Mouse (Mus musculus) forebrain, embryonic 13.5 days (tissue): Measurements from ENCODE around the gene Fbl. TPM values are rescaled to one million over a fixed set of nuclear protein-coding genes. Genes with fewer than 3 reads are reported as not detected.

Source experiments
- ATAC-seq: fragments of 200-750 bp; cut with Nextera tagmentation; 2 replicates; pipeline ENCODE4 v1.8.0; 2017
- H3K27ac ChIP-seq: fragments of 300-500 bp; sonication (generic); 2 replicates; pipeline ENCODE4 v1.5.1; 2015; ENCODE audit warnings: inconsistent platforms, mild to moderate bottlenecking, moderate library complexity
- H3K27me3 ChIP-seq: fragments of 300-500 bp; sonication (generic); 2 replicates; pipeline ENCODE4 v1.6.1; 2015; ENCODE audit warnings: mild to moderate bottlenecking, inconsistent platforms
- H3K36me3 ChIP-seq: fragments of 300-500 bp; sonication (generic); 2 replicates; pipeline ENCODE4 v1.6.1; 2015; ENCODE audit warnings: mild to moderate bottlenecking, inconsistent platforms; ENCODE audit not compliant: poor library complexity, severe bottlenecking
- H3K4me1 ChIP-seq: fragments of 300-500 bp; sonication (generic); 2 replicates; pipeline ENCODE4 v1.6.1; 2015; ENCODE audit warnings: inconsistent platforms
- H3K4me2 ChIP-seq: fragments of 300-500 bp; sonication (generic); 2 replicates; pipeline ENCODE4 v1.6.1; 2015; ENCODE audit warnings: inconsistent platforms, mild to moderate bottlenecking, moderate library complexity
- H3K4me3 ChIP-seq: fragments of 300-500 bp; sonication (generic); 2 replicates; pipeline ENCODE4 v1.5.1; 2015; ENCODE audit warnings: mild to moderate bottlenecking, inconsistent platforms
- H3K9ac ChIP-seq: fragments of 300-500 bp; sonication (generic); 2 replicates; pipeline ENCODE4 v1.6.1; 2015; ENCODE audit warnings: mild to moderate bottlenecking, inconsistent platforms
- H3K9me3 ChIP-seq: fragments of 300-500 bp; sonication (generic); replicated peaks from 2 replicates; pipeline ENCODE4 v1.6.1; 2016; ENCODE audit warnings: inconsistent platforms
- WGBS: fragments of 180-500 bp; shearing (Covaris S2); methylation state at CpG from one replicate; pipeline ENCODE4 v1.1.7; 2015; 5-methylcytosine and 5-hydroxymethylcytosine counted together
- polyA plus RNA-seq: library from polyadenylated mRNA; unstranded; fragments of >200 nt; fragmentation: Nextera tagmentation; extraction: Ambion mirVana; gene quantifications from 2 replicates; pipeline ENCODE4 v1.2.1, GENCODE M21; 2015

The Fbl gene
- polyA plus RNA-seq, 1 experiment from 2014 or later = 132 TPM

DNA sequence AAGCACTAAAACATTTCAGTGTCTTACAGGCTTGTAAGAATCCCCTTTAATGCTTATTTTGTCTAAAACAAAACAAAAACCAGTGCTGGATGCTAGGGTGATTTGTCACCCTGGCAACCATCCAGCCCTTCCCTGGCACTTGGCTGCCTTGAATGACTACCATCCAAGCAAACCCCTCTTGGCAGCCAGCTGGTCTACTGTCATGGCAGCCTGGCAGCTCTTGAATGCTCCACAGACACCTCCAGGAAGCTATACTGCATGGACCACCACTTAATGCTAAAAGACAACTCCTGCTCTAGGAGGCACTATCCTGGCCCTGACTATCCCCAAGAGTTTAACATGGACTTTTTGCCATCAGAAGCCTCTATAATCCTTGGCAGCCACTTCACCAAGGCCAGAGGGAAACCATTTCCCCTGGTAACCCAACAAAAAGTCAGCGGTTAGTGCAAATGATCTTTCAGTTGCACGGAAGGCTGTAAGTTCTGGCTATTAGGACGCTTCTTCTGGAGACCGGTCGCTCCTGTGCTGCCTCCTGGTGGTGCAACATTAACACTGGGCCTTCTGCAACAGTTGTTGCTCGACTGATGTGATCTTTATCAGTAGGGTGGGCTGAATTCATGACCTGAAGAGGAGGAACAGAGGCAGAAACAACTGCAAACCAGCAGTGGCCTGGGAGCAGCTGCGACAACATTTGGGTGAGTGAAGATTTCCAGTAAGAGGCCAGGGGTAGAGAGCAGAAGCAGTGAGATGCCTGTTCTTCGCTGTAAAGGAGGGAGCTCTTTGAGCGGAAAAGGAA is 992 bp upstream of the Fbl start:
- H3K4me3 ChIP-seq = peak overlapping the region; percentile 83
- no peaks in the 10 kb centered on the region for H3K27me3 ChIP-seq
- peak overlapping the region; percentile 81 for H3K9ac ChIP-seq
- no peak for ATAC-seq
- H3K4me1 ChIP-seq = peaks cover 36% of the 10 kb centered on the region
- peak overlapping the region; percentile 80 for H3K4me2 ChIP-seq
- H3K9me3 ChIP-seq = no peaks in the 10 kb centered on the region
- H3K36me3 ChIP-seq = no peaks in the 10 kb centered on the region
- H3K27ac ChIP-seq = peak overlapping the region; percentile 58
- WGBS = 9% methylated on average over 9 of the region's 9 CpGs

- peaks cover 37% of the 10 kb centered on the region for H3K36me3 ChIP-seq
- H3K9me3 ChIP-seq = no peaks in the 10 kb centered on the region
- no peak for ATAC-seq
- H3K9ac ChIP-seq = no peak overlapping the region
- no peak overlapping the region for H3K27ac ChIP-seq
- WGBS = 78% methylated on average over 4 of the region's 4 CpGs
- H3K4me1 ChIP-seq = peaks cover 20% of the 10 kb centered on the region
- no peak overlapping the region for H3K4me2 ChIP-seq
- no peaks in the 10 kb centered on the region for H3K27me3 ChIP-seq
- no peak overlapping the region for H3K4me3 ChIP-seq
Measured at GRCm38 (mm10) chr7:28175358-28175757, 5.8 kb downstream of the Fbl start.

DNA sequence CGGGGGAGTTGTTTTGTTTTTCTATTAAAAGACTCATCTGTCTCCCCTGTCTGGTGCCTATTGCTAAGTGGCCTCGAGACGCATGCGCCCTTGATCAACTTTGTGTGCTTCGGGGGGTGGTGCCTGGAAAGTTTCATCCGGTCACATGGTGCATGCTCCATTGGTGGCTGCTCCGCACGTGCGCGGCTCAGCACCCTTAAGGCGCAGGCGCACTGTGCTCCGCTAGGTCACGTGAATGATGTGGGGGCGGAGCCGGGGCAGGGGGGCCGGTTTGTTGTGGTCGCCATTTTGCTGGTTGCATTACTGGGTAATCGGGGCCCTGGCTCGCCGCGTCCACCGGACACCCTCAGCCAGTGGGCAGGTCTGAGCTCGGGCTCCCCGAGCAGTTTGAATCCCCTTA is 9.7 kb downstream of the Fbl start, which contains the start of gene Dyrk1b:
Gene Dyrk1b, plus strand, starts transcription at position 242 of the 400 bp plus-strand sequence.
- peaks cover 70% of the 10 kb centered on the region for H3K36me3 ChIP-seq
- under 1% methylated on average over 25 of the region's 25 CpGs for WGBS
- no peaks in the 10 kb centered on the region for H3K27me3 ChIP-seq
- peak; percentile 92 for ATAC-seq
- H3K4me2 ChIP-seq = peak within 1 kb of the TSS; percentile 88
- H3K4me3 ChIP-seq = peak within 1 kb of the TSS; percentile 99
- H3K27ac ChIP-seq = peak within 1 kb of the TSS; percentile 96
- peaks cover 13% of the 10 kb centered on the region for H3K4me1 ChIP-seq
- H3K9ac ChIP-seq = peak within 1 kb of the TSS; percentile 94
- H3K9me3 ChIP-seq = no peaks in the 10 kb centered on the region

DNA sequence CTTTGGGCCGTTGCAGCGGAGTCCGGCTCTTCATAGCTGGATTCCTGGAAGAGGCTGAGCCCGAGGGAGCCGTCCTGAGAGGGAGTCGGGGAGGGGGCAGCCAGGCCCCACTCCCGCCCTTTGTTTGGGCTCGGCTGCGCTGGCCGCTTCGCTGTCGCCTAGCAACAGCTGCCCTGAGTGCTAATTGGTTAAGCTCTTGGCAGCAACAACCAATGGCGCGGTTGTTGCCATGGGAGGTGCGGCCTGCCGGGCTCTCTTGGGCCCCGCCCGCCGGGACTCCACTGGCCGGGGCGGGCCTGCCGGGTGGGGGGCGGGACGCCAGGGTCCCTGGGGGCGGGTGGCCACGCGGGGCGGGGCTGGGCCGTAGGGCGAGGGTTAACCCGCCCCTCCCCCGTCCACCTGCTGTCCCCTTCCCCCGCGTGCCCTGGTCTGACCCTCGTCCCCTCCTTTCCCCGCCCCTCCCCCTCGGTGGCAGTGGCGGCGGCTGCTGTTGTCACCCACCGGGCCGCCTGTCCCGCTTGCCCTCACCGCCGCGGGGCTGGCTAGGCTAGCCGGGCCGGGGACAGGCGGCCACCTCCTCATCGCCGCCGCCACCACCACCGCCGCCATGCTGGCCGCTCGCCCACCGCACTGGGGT is 10.3 kb downstream of the Fbl start:
- peak overlapping the region; percentile 94 for H3K9ac ChIP-seq
- no peaks in the 10 kb centered on the region for H3K27me3 ChIP-seq
- under 1% methylated on average over 31 of the region's 56 CpGs for WGBS
- H3K4me2 ChIP-seq = peak overlapping the region; percentile 88
- peak overlapping the region; percentile 99 for H3K4me3 ChIP-seq
- peak; percentile 95 for ATAC-seq
- peak overlapping the region; percentile 96 for H3K27ac ChIP-seq
- H3K36me3 ChIP-seq = peaks cover 73% of the 10 kb centered on the region
- H3K4me1 ChIP-seq = peaks cover 13% of the 10 kb centered on the region
- H3K9me3 ChIP-seq = no peaks in the 10 kb centered on the region

DNA sequence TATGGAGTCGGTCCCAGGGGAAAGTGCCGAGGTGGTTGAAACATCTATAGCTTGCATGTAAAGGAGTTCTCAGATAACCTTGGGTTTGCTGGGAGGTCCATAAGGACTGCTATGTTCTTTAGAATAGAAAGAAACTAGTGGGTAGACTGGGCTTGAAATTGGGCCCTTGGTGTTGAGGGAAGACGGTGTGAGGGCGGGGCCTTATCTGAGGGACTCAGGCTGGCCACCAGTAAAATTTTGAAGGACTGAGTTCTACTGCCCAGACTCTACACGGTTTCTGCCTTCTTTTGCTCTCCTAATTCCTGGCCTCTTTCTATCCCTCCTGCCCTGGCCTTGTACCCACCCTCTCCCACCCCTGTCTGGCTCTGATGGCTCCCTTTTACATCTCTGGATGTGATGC is 11.4 kb downstream of the Fbl start:
- peaks cover 73% of the 10 kb centered on the region for H3K36me3 ChIP-seq

DNA sequence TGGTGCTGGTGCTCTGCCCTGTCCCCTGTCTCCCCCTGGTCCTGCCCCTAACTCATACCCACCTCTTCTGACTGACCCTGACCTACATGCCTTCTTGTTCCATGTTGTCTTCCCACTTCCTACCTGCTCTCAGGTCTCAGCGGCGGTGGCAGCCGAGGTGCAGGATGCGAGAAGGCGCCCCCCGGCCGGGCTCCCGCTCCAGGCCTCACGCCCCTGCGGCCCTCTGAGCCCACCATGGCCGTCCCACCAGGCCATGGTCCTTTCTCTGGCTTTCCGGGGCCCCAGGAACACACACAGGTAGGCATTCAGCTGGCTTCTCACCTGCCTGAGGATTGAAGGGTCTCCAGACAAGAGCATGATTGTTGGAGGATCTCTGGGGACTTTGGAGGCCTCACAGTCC is 11.9 kb downstream of the Fbl start:
- Histone ChIP-seq H3K4me1 (peaks cover 13% of the 10 kb centered on the region), H3K36me3 (peaks cover 73% of the 10 kb centered on the region), H3K9me3 (no peaks in the 10 kb centered on the region), H3K27me3 (no peaks in the 10 kb centered on the region), H3K4me3 (peak overlapping the region; percentile 99; the same call in 1 of the 2 replicates), H3K27ac (no peak overlapping the region), H3K4me2 (peak overlapping the region; percentile 88), H3K9ac (no peak overlapping the region)
- WGBS = 93% methylated on average over 12 of the region's 12 CpGs
- ATAC-seq = no peak

More for the DNA sequence above, 11.4 kb downstream of the Fbl start:
- Histone ChIP-seq H3K9ac (peak overlapping the region; percentile 94), H3K27me3 (no peaks in the 10 kb centered on the region), H3K27ac (no peak overlapping the region), H3K4me3 (peak overlapping the region; percentile 99), H3K4me1 (peaks cover 13% of the 10 kb centered on the region), H3K4me2 (peak overlapping the region; percentile 88), H3K9me3 (no peaks in the 10 kb centered on the region)
- WGBS = 85% methylated on average over 5 of the region's 5 CpGs
- ATAC-seq = no peak

DNA sequence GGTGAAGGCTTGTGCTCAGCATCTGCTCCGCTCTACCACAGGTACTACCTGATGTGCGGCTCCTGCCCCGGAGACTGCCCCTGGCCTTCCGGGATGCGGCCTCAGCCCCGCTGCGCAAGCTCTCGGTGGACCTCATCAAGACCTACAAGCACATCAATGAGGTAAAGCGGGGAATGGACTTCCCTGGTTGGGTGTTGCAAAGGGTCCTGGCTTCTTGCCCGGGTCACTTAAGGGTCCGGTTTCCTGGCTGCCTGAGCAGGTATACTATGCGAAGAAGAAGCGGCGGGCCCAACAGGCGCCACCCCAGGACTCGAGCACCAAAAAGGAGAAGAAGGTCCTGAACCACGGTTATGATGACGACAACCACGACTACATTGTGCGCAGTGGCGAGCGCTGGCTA is 12.8 kb downstream of the Fbl start:
- peaks cover 73% of the 10 kb centered on the region for H3K36me3 ChIP-seq
- 97% methylated on average over 22 of the region's 22 CpGs for WGBS

GRCm38 (mm10) chr7:28185884-28186283 is 16.4 kb downstream of the Fbl start:
- no peak for ATAC-seq
- WGBS = 93% methylated on average over 12 of the region's 14 CpGs
- Histone ChIP-seq H3K4me3 (no peak overlapping the region), H3K27me3 (no peaks in the 10 kb centered on the region), H3K4me1 (peaks cover 6% of the 10 kb centered on the region), H3K4me2 (no peak overlapping the region), H3K27ac (no peak overlapping the region), H3K9ac (no peak overlapping the region), H3K36me3 (peaks cover 98% of the 10 kb centered on the region), H3K9me3 (no peaks in the 10 kb centered on the region)

More for the DNA sequence above, 12.8 kb downstream of the Fbl start:
- Histone ChIP-seq H3K27me3 (no peaks in the 10 kb centered on the region), H3K4me2 (no peak overlapping the region), H3K4me3 (no peak overlapping the region), H3K4me1 (peaks cover 13% of the 10 kb centered on the region), H3K9me3 (no peaks in the 10 kb centered on the region), H3K27ac (no peak overlapping the region), H3K9ac (no peak overlapping the region)
- ATAC-seq = no peak

DNA sequence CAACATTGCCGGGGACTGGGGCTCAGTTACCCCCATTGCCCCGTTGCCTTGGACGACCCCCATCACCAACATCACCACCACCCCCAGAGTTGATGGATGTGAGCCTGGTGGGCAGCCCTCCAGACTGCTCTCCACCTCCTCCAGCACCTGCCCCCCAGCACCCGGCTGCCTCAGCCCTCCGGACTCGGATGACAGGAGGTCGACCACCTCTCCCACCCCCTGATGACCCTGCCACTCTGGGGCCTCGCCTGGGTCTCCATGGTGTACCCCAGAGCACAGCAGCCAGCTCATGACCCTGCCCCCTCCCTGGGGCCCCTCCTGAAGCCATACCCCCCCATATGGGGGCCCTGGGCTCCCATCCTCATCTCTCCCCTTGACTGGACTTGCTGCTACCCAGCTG is 17.1 kb downstream of the Fbl start:
- H3K4me2 ChIP-seq = no peak overlapping the region
- H3K27me3 ChIP-seq = no peaks in the 10 kb centered on the region
- no peak; the same call in 1 of the 2 replicates for ATAC-seq
- H3K27ac ChIP-seq = no peak overlapping the region
- no peak overlapping the region for H3K9ac ChIP-seq
- H3K9me3 ChIP-seq = no peaks in the 10 kb centered on the region
- WGBS = 89% methylated on average over 8 of the region's 8 CpGs
- no peaks in the 10 kb centered on the region for H3K4me1 ChIP-seq
- H3K4me3 ChIP-seq = no peak overlapping the region
- H3K36me3 ChIP-seq = peaks cover 99% of the 10 kb centered on the region

DNA sequence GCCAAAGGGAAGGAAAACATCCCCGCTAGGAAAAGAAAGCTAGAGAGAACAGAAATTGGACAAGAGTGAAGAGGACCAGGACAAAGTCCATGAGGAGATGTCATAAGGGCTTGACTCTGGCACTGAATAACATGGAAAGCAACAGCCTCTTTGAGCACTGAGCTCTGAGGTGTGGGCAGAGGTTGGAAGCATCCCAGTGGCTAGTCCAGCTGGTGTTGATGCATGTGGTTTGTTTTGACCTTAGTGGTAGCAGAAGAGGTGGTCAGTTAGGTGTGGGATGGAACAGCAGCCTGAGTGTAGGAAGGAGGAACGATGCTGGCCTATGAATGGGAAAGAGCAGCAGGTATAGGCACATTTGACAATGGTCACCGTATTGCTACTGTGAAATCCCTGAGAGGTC is 22.0 kb downstream of the Fbl start:
- H3K4me1 ChIP-seq = no peaks in the 10 kb centered on the region
- H3K36me3 ChIP-seq = peaks cover 86% of the 10 kb centered on the region
- no peak overlapping the region for H3K27ac ChIP-seq
- H3K4me3 ChIP-seq = no peak overlapping the region
- no peaks in the 10 kb centered on the region for H3K9me3 ChIP-seq
- no peaks in the 10 kb centered on the region for H3K27me3 ChIP-seq
- WGBS = 89% methylated on average over 3 of the region's 3 CpGs
- no peak overlapping the region for H3K9ac ChIP-seq
- no peak overlapping the region for H3K4me2 ChIP-seq
- ATAC-seq = no peak

GRCm38 (mm10) chr7:28191903-28192302 is 22.4 kb downstream of the Fbl start:
- H3K4me1 ChIP-seq = no peaks in the 10 kb centered on the region
- no peak overlapping the region for H3K4me3 ChIP-seq
- no peaks in the 10 kb centered on the region for H3K27me3 ChIP-seq
- no peak overlapping the region; the same call in 1 of the 2 replicates for H3K27ac ChIP-seq
- 100% methylated on average over 1 of the region's 1 CpGs for WGBS
- H3K36me3 ChIP-seq = peaks cover 82% of the 10 kb centered on the region
- no peak overlapping the region for H3K9ac ChIP-seq
- H3K4me2 ChIP-seq = no peak overlapping the region
- no peak for ATAC-seq
- no peaks in the 10 kb centered on the region for H3K9me3 ChIP-seq

DNA sequence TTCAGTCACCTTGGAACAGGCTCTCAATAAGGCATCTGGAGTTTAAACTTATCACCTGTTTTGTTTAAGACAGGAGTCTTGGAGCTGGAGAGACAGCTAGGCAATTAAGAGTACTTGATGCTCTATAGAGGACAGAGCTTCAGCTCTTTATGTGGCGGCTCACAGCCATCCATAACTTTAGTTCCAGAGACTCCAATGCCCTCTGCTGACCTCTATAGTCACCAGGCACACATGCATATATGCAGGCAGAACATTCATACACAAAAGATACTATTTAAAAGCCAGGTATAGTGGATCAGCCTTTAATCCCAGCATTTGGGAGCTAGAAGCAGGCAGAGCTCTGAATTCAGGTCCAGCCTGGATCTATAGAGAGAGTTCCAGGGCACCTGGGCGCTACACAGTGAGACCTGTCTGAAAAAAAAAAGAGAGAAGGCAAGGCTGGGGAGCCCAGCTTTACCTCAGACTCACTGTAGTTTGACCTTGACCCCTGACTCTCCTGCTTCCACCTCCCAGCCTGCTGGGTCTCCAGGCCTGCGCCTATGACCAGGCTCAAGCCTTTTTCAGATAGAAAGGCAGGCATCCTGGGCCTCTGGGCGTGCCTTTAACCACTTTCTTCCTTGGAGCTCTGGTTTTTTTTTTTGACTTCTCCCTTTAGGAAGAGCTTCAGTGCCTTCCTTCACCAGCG is 26.0 kb downstream of the Fbl start:
- Histone ChIP-seq H3K27me3 (no peaks in the 10 kb centered on the region), H3K36me3 (peaks cover 53% of the 10 kb centered on the region), H3K27ac (no peak overlapping the region), H3K4me1 (no peaks in the 10 kb centered on the region), H3K4me2 (no peak overlapping the region), H3K9ac (no peak overlapping the region), H3K4me3 (no peak overlapping the region), H3K9me3 (no peaks in the 10 kb centered on the region)
- ATAC-seq = no peak
- WGBS = 87% methylated on average over 5 of the region's 5 CpGs
